Mouse (Mus musculus): ENCODE measurements around the gene Slc4a2. TPM values are rescaled to one million over a fixed set of nuclear protein-coding genes. Genes with fewer than 3 reads are reported as not detected.

Slc4a2 gene
- polyA plus RNA-seq, 1 experiment from 2014 or later, result 39.7 TPM

GRCm38 (mm10) chr5:24455613-24456012 is 32.0 kb downstream of the Slc4a2 start:
- H3K27ac ChIP-seq, result peak overlapping the region; percentile 97
- 59% methylated on average over 7 of the region's 7 CpGs for WGBS
- H3K4me3 ChIP-seq, result peak overlapping the region; percentile 95
- H3K9me3 ChIP-seq, result no peaks in the 10 kb centered on the region
- peaks cover 50% of the 10 kb centered on the region for H3K4me1 ChIP-seq (replicated peaks)
- H3K36me3 ChIP-seq, result peaks cover 50% of the 10 kb centered on the region
- DNase-seq (ENCODE audit: low spot score), result no peak
- H3K27me3 ChIP-seq (ENCODE audit: insufficient read depth, poor library complexity, severe bottlenecking), result peaks cover 3% of the 10 kb centered on the region; the same call in 1 of the 2 replicates

DNA sequence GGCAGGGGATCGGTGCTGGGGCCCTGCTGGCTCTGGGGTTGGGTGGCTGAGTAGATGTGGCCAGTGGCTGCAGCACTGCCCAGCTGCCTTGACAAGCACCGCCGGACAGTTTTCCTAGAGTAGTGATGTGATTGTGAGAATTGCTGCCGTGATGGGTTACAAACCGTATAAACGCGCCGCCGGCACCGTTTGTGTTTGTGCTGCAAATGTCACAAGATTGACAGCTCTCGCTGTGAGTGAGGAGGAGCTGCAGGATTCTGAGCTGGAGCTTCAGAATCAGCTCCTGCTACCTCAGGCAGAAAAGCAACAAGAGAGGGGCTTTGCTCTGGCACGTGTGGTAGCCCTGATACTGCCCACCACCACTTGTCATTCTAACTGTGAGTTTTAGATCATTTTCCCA is 43.1 kb downstream of the Slc4a2 start:
- Histone ChIP-seq H3K27ac (peak overlapping the region; percentile 1; the same call in 1 of the 2 replicates), H3K36me3 (peaks cover 14% of the 10 kb centered on the region), H3K4me1 (replicated peaks) (peaks cover 41% of the 10 kb centered on the region), H3K9me3 (no peaks in the 10 kb centered on the region), H3K27me3 (ENCODE audit: insufficient read depth, poor library complexity, severe bottlenecking) (peaks cover under 1% of the 10 kb centered on the region; the same call in 1 of the 2 replicates), H3K4me3 (no peak overlapping the region)
- no peak for DNase-seq (ENCODE audit: low spot score)
- 29% methylated on average over 12 of the region's 12 CpGs for WGBS

GRCm38 (mm10) chr5:24470600-24470999 is 47.0 kb downstream of the Slc4a2 start:
- Histone ChIP-seq H3K36me3 (peaks cover 10% of the 10 kb centered on the region), H3K27ac (no peak overlapping the region), H3K9me3 (no peaks in the 10 kb centered on the region), H3K27me3 (ENCODE audit: insufficient read depth, poor library complexity, severe bottlenecking) (peaks cover 37% of the 10 kb centered on the region), H3K4me3 (no peak overlapping the region), H3K4me1 (replicated peaks) (peaks cover 66% of the 10 kb centered on the region)
- peak; percentile 77 for DNase-seq (ENCODE audit: low spot score)
- 16% methylated on average over 5 of the region's 5 CpGs for WGBS

- peaks cover 34% of the 10 kb centered on the region for H3K36me3 ChIP-seq
- H3K27me3 ChIP-seq (ENCODE audit: insufficient read depth, poor library complexity, severe bottlenecking), result peaks cover 43% of the 10 kb centered on the region
- peaks cover 55% of the 10 kb centered on the region for H3K4me1 ChIP-seq (replicated peaks)
- no peaks in the 10 kb centered on the region for H3K9me3 ChIP-seq
- no peak for DNase-seq (ENCODE audit: low spot score)
- H3K27ac ChIP-seq, result no peak overlapping the region
- WGBS, result 15% methylated on average over 7 of the region's 7 CpGs
- peak overlapping the region; percentile 16; the same call in 1 of the 2 replicates for H3K4me3 ChIP-seq
Observed at GRCm38 (mm10) chr5:24472884-24473619, 49.4 kb downstream of the Slc4a2 start.

GRCm38 (mm10) chr5:24474025-24474722 is 50.5 kb downstream of the Slc4a2 start:
- Histone ChIP-seq H3K27ac (peak overlapping the region; percentile 60), H3K4me1 (replicated peaks) (peaks cover 52% of the 10 kb centered on the region), H3K9me3 (no peaks in the 10 kb centered on the region), H3K36me3 (peaks cover 45% of the 10 kb centered on the region), H3K4me3 (peak overlapping the region; percentile 55), H3K27me3 (ENCODE audit: insufficient read depth, poor library complexity, severe bottlenecking) (peaks cover 43% of the 10 kb centered on the region)
- DNase-seq (ENCODE audit: low spot score), result peak; percentile 55
- WGBS, result 1% methylated on average over 77 of the region's 77 CpGs

- H3K9me3 ChIP-seq, result no peaks in the 10 kb centered on the region
- under 1% methylated on average over 67 of the region's 67 CpGs for WGBS
- H3K27me3 ChIP-seq (ENCODE audit: insufficient read depth, poor library complexity, severe bottlenecking), result peaks cover 43% of the 10 kb centered on the region
- H3K36me3 ChIP-seq, result peaks cover 52% of the 10 kb centered on the region
- H3K4me1 ChIP-seq (replicated peaks), result peaks cover 52% of the 10 kb centered on the region
- peak overlapping the region; percentile 55 for H3K4me3 ChIP-seq
- peak; percentile 51 for DNase-seq (ENCODE audit: low spot score)
- H3K27ac ChIP-seq, result peak overlapping the region; percentile 60
Observed at GRCm38 (mm10) chr5:24474723-24475261, 51.2 kb downstream of the Slc4a2 start.

DNA sequence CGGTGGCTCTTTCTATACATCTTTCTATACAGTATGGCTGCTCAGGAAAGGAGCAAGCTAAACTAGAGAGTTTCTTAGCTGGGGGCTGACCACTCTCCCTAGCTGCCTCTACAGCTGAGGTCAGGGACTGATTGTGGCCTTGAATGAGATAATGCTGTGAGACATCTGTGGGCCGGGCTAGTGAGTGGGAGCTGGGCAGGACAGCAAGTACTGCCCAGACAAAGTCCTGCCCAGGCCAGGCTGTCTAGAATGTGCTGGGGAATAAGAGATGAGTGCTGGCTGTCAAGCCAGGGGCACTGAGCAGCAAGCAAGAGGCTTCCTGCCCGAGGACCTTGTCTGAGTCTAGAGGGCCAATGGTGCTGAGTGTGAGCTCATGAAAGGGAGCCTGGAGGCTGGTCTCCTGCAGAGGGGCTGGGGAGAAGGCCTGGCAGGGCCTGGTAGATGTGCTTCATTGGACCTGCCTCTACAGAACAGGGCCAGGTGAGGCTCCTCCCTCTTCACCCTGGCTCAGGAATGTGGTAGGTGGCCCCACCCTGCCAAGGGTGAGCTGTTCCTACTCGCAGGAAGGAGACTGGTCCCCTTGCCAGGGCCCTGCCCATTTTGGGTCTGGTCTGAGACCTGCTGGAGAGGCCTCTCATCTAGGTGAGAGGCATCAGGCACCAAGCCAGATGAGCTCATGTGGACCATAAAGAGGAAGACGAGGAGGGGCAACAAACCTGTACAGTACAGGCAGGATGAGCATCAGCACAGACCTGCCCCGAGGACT is 52.0 kb downstream of the Slc4a2 start:
- H3K27me3 ChIP-seq (ENCODE audit: insufficient read depth, poor library complexity, severe bottlenecking), result peaks cover 43% of the 10 kb centered on the region
- H3K4me3 ChIP-seq, result peak overlapping the region; percentile 55; the same call in 1 of the 2 replicates

DNA sequence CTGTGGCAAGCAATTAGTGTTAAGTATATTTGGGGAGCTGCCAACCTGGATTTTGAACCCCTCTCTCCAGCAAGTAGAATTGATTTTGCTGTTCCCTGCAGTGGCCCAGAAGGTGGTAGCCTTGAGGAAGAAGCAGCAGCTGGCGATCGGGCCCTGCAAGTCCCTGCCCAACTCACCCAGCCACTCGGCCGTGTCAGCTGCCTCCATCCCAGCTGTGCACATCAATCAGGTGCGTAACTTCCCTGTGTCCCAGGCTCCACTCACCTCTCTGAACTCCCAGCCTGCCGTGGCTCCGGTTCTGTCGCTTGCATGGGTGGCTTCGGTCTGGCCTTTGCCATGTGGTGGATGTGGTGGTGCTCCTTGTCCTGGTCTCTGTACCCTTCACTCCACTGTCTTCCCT is 54.3 kb downstream of the Slc4a2 start:
- Histone ChIP-seq H3K4me1 (replicated peaks) (peaks cover 72% of the 10 kb centered on the region), H3K36me3 (peaks cover 77% of the 10 kb centered on the region), H3K27me3 (ENCODE audit: insufficient read depth, poor library complexity, severe bottlenecking) (peaks cover 40% of the 10 kb centered on the region), H3K27ac (no peak overlapping the region), H3K9me3 (no peaks in the 10 kb centered on the region), H3K4me3 (no peak overlapping the region)
- WGBS, result 89% methylated on average over 9 of the region's 9 CpGs
- DNase-seq (ENCODE audit: low spot score), result no peak

More for the DNA sequence above, 52.0 kb downstream of the Slc4a2 start:
- peaks cover 59% of the 10 kb centered on the region for H3K4me1 ChIP-seq (replicated peaks)
- no peak overlapping the region for H3K27ac ChIP-seq
- H3K36me3 ChIP-seq, result peaks cover 60% of the 10 kb centered on the region
- no peaks in the 10 kb centered on the region for H3K9me3 ChIP-seq
- WGBS, result 73% methylated on average over 6 of the region's 6 CpGs
- DNase-seq (ENCODE audit: low spot score), result no peak

DNA sequence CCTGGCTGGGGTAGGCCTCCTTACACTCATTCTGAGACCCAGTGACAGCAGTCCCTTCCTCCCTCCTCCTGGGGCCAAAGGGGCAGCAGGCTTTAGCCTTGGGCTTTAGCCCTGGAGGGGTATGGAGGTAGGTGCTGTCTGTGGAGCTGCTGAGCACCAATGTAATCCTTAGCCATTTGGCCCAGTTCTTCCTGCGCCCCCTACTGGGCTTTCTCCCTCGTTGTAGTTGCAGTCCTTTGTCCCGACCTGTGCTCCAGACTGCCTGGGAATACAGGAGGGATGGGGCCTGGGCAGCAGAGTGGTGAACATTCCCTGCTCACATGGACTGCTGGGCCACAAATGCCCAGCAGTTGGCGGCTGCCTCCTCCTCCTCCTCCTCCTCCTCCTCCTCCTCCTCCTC is 58.0 kb downstream of the Slc4a2 start:
- peaks cover 97% of the 10 kb centered on the region for H3K36me3 ChIP-seq
- WGBS, result 4% methylated on average over 4 of the region's 4 CpGs
- peaks cover 73% of the 10 kb centered on the region for H3K4me1 ChIP-seq (replicated peaks)
- H3K27me3 ChIP-seq (ENCODE audit: insufficient read depth, poor library complexity, severe bottlenecking), result peaks cover 34% of the 10 kb centered on the region
- peak overlapping the region; percentile 79; the same call in 1 of the 2 replicates for H3K27ac ChIP-seq
- H3K9me3 ChIP-seq, result no peaks in the 10 kb centered on the region
- 0 out of 2 replicates have a peak overlapping the region, but pooled peaks have one; percentile 5 for H3K4me3 ChIP-seq
- peak; percentile 85 for DNase-seq (ENCODE audit: low spot score)

DNA sequence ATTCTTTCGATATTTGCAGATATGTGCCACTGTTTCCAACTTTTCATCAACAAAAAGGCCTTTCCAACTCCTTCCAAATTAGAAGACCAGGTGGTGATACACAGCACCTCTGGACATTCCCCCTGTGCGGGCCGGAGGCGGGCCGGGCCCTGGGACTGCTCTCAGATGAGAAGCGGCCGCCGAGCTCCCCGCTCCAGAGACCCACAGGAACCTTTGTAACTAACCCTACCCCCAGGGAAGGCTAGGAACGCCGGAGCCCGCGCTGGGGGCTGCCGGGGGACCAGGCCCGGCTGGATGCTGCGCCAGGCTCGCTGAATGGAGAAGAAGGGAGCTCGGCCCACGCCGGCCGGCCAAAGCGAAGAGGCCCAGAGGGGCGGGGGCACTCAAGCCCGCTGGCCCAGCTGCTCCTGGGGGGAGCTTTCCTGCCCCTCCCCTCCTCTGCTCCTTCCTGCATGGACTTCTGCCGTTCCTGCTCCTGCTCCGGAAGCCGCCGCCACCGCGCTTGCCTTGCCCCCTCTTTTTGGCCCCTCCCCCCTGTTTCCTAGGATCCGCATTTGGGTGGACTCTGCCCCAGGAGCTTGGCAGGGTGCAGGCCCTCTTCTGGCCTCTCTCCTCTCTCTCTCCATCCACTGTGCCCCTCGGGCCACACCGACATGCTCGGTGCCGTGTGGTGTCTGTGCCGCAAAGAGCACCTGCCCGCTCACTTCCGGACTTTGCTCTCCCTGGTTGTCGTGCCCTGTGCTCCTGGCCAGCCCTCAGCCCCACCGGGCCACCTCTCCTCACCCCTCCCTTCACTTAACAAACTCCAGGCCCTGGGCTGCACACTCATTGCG is 58.8 kb downstream of the Slc4a2 start:
- Histone ChIP-seq H3K36me3 (peaks cover 97% of the 10 kb centered on the region), H3K27me3 (ENCODE audit: insufficient read depth, poor library complexity, severe bottlenecking) (peaks cover 34% of the 10 kb centered on the region), H3K27ac (peak overlapping the region; percentile 79), H3K4me3 (peak overlapping the region; percentile 26), H3K4me1 (replicated peaks) (peaks cover 75% of the 10 kb centered on the region), H3K9me3 (no peaks in the 10 kb centered on the region)
- 34% methylated on average over 41 of the region's 41 CpGs for WGBS
- DNase-seq (ENCODE audit: low spot score), result no peak

- Histone ChIP-seq H3K27me3 (ENCODE audit: insufficient read depth, poor library complexity, severe bottlenecking) (peaks cover 34% of the 10 kb centered on the region), H3K27ac (no peak overlapping the region), H3K4me1 (replicated peaks) (peaks cover 83% of the 10 kb centered on the region), H3K9me3 (no peaks in the 10 kb centered on the region), H3K36me3 (peaks cover 97% of the 10 kb centered on the region), H3K4me3 (no peak overlapping the region)
- WGBS, result 21% methylated on average over 11 of the region's 11 CpGs
- peak; percentile 80 for DNase-seq (ENCODE audit: low spot score)
Observed at GRCm38 (mm10) chr5:24483326-24483725, 59.7 kb downstream of the Slc4a2 start.
